ENCODE assay signal across 33 mouse cellular contexts in genomic region chr9:42926564-42926963, GRCm38 (mm10). TPM values are rescaled to one million over a fixed set of nuclear protein-coding genes. Genes with fewer than 3 reads are reported as not detected.
"Had no signal": no experiment of that assay in that cellular context is flagged by ENCODE, and none has a peak within 500 bp of the region (broad histone marks: within the 10 kb centered on the region; RNA-seq: fewer than 3 reads in every experiment).

No protein-coding gene starts in this region.

- H3K9ac ChIP-seq: limb, embryonic 12.5 days; limb, embryonic 13.5 days; limb, embryonic 15.5 days; liver, embryonic 12.5 days; liver, embryonic 13.5 days; liver, embryonic 14.5 days; liver, embryonic 15.5 days; liver, postnatal 0 days; lung, embryonic 14.5 days; lung, embryonic 15.5 days; midbrain, embryonic 12.5 days; midbrain, embryonic 13.5 days; midbrain, embryonic 15.5 days had no signal

- H3K4me3 ChIP-seq: limb, embryonic 10.5 days; limb, embryonic 12.5 days; limb, embryonic 13.5 days; limb, embryonic 15.5 days; liver, embryonic 12.5 days; liver, embryonic 13.5 days; liver, embryonic 15.5 days; lung, embryonic 15.5 days; megakaryocyte, embryonic 14.5 days; midbrain, embryonic 10.5 days; midbrain, embryonic 12.5 days; midbrain, embryonic 13.5 days; midbrain, embryonic 15.5 days; myocyte had no signal

- H3K27ac ChIP-seq: limb, embryonic 10.5 days; limb, embryonic 12.5 days; limb, embryonic 13.5 days; limb, embryonic 15.5 days; liver, embryonic 12.5 days; liver, embryonic 13.5 days; liver, embryonic 14.5 days; liver, embryonic 15.5 days; macrophage; midbrain, embryonic 10.5 days; midbrain, embryonic 12.5 days; midbrain, embryonic 13.5 days; midbrain, embryonic 15.5 days had no signal

- H3K36me3 ChIP-seq: limb, embryonic 10.5 days; limb, embryonic 12.5 days; limb, embryonic 13.5 days; limb, embryonic 15.5 days; liver, embryonic 12.5 days; liver, embryonic 13.5 days; liver, embryonic 15.5 days; lung, embryonic 15.5 days; midbrain, embryonic 10.5 days; midbrain, embryonic 12.5 days; midbrain, embryonic 13.5 days; midbrain, embryonic 15.5 days had no signal

- H3K27me3 ChIP-seq: limb, embryonic 13.5 days; limb, embryonic 15.5 days; liver, embryonic 13.5 days; lung, embryonic 15.5 days; midbrain, embryonic 12.5 days; midbrain, embryonic 13.5 days; midbrain, embryonic 15.5 days had no signal

- DNase-seq: left cerebral cortex, postnatal 4 days; liver; liver, embryonic 13.5 days; liver, postnatal 0 days; lung, adult 18-20 months; lung, adult 2 months; lung, postnatal 10 days; lung, postnatal 14 days; lung, postnatal 36 days; midbrain, embryonic 14.5 days had no signal

- H3K4me1 ChIP-seq: liver, embryonic 12.5 days; liver, embryonic 13.5 days; liver, embryonic 15.5 days; megakaryocyte, embryonic 14.5 days had no signal

- ATAC-seq: liver, embryonic 12.5 days; liver, postnatal 0 days; midbrain, embryonic 13.5 days; midbrain, embryonic 15.5 days; midbrain, embryonic 16.5 days had no signal

- H3K9me3 ChIP-seq: limb, embryonic 10.5 days; limb, embryonic 12.5 days; limb, embryonic 13.5 days; limb, embryonic 15.5 days; liver, embryonic 12.5 days; liver, embryonic 13.5 days; liver, embryonic 15.5 days; lung, embryonic 15.5 days; megakaryocyte, embryonic 14.5 days; midbrain, embryonic 10.5 days; midbrain, embryonic 12.5 days; midbrain, embryonic 13.5 days; midbrain, embryonic 15.5 days had no signal

- H3K4me2 ChIP-seq: limb, embryonic 12.5 days; limb, embryonic 13.5 days; limb, embryonic 15.5 days; liver, embryonic 11.5 days; liver, embryonic 12.5 days; liver, embryonic 13.5 days; liver, embryonic 15.5 days; lung, embryonic 14.5 days; lung, embryonic 15.5 days; midbrain, embryonic 11.5 days; midbrain, embryonic 12.5 days; midbrain, embryonic 13.5 days; midbrain, embryonic 15.5 days had no signal

RNA-seq across cellular contexts. Expression of gene Grik4, which starts 17.7 kb away (rescaled TPM):
- total RNA-seq: megakaryocyte progenitor cell, adult 5-6 weeks; megakaryocyte, adult 5-6 weeks; megakaryocyte-erythroid progenitor cell, adult 5-6 weeks; monocyte, adult 5-6 weeks had no signal
- polyA plus RNA-seq: macrophage, myocyte had no signal
